Mouse (Mus musculus) heart, postnatal 0 days (tissue): ENCODE data around the gene Ogg1.

ENCODE experiments used
- CTCF ChIP-seq: IDR thresholded peaks from 2 replicates; pipeline ENCODE4 v1.5.1; 2016; ENCODE audit warnings: antibody characterized with exemption, control low read depth, low read depth
- EP300 ChIP-seq: IDR thresholded peaks from 2 replicates; pipeline ENCODE4 v1.6.1; 2016; ENCODE audit warnings: antibody characterized with exemption, low read depth

DNA sequence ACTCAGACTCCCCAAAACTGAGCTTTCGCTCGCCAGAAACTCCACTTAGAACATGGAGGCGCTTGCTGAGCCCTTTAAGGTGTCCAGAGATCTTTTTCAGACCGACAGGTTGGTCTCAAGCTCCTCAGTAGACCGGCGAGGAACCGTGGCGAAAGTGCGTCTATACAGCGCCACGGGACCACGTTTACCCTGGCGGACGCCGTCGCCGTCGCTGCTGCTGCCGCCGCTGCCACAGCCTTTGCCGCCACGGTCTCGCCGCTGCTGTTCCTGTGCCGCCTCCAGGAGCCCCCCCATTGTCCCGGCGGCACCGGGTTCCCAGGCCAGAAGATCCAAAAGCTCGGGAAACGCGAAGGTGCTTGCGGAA, 19.8 kb upstream of the Ogg1 start, which contains the start of gene Brpf1:
- TF ChIP-seq EP300 (peak; percentile 49; the same call in 1 of the 2 replicates), CTCF (no peak)
